Mouse (Mus musculus) liver, embryonic 11.5 days (tissue): Measurements from ENCODE around the gene Slc39a9. TPM values are rescaled to one million over a fixed set of nuclear protein-coding genes. Genes with fewer than 3 reads are reported as not detected.
A peak's percentile ranks its signal among the peaks of the same experiment; 100 is the strongest.

Experiments used
- ATAC-seq: fragments of 200-750 bp; cut with Nextera tagmentation; replicated peaks from 2 replicates; pipeline ENCODE4 v1.8.0; 2017; ENCODE audit warnings: moderate number of reproducible peaks, mild to moderate bottlenecking, moderate TSS enrichment, moderate library complexity; ENCODE audit not compliant: low FRiP score
- DNase-seq: peaks from one replicate; pipeline ENCODE4 v3.0.0-alpha.2; 2017; ENCODE audit warnings: low spot score
- H3K27ac ChIP-seq: fragments of 300-500 bp; sonication (generic); 2 replicates; pipeline ENCODE4 v1.5.1; 2014; ENCODE audit warnings: mild to moderate bottlenecking, low read depth, low read length, control low read depth
- H3K27me3 ChIP-seq: fragments of 300-500 bp; sonication (generic); replicated peaks from 2 replicates; pipeline ENCODE4 v1.6.1; 2014; ENCODE audit warnings: low read length, mixed read lengths; ENCODE audit not compliant: control insufficient read depth, insufficient read depth
- H3K36me3 ChIP-seq: fragments of 300-500 bp; sonication (generic); 2 replicates; pipeline ENCODE4 v1.6.1; 2014; ENCODE audit warnings: mild to moderate bottlenecking, low read length, moderate library complexity, mixed read lengths; ENCODE audit not compliant: control insufficient read depth, insufficient read depth
- H3K4me1 ChIP-seq: fragments of 300-500 bp; sonication (generic); replicated peaks from 2 replicates; pipeline ENCODE4 v1.6.1; 2014; ENCODE audit warnings: low read length, mixed read lengths; ENCODE audit not compliant: control insufficient read depth, insufficient read depth
- H3K4me2 ChIP-seq: fragments of 300-500 bp; sonication (generic); 2 replicates; pipeline ENCODE4 v1.6.1; 2014; ENCODE audit warnings: mild to moderate bottlenecking, control low read depth, moderate library complexity
- H3K4me3 ChIP-seq: fragments of 300-500 bp; sonication (generic); 2 replicates; pipeline ENCODE4 v1.5.1; 2014; ENCODE audit warnings: low read depth, low read length, control low read depth
- H3K9ac ChIP-seq: fragments of 300-500 bp; sonication (generic); 2 replicates; pipeline ENCODE4 v1.6.1; 2014; ENCODE audit warnings: low read depth, low read length, control low read depth
- H3K9me3 ChIP-seq: fragments of 300-500 bp; sonication (generic); 2 replicates; pipeline ENCODE4 v1.6.1; 2016; ENCODE audit warnings: low read length, inconsistent platforms, mixed read lengths; ENCODE audit not compliant: control insufficient read depth
- WGBS: fragments of 180-500 bp; shearing (Covaris S2); extraction: QIAGEN DNeasy Blood & Tissue Kit; methylation state at CpG from one replicate; pipeline ENCODE4 v1.1.7; 2014; 5-methylcytosine and 5-hydroxymethylcytosine counted together
- polyA plus RNA-seq: library from polyadenylated mRNA; unstranded; fragments of >200 nt; fragmentation: Nextera tagmentation; extraction: Ambion mirVana; gene quantifications from 2 replicates; pipeline ENCODE4 v1.2.1, GENCODE M21; 2014

Gene Slc39a9
- polyA plus RNA-seq, 1 experiment from 2014 or later = 21.4 TPM

GRCm38 (mm10) chr12:80663935-80664334 lies 20.3 kb downstream of the Slc39a9 start:
- no peak for DNase-seq
- H3K9me3 ChIP-seq = no peaks in the 10 kb centered on the region
- 83% methylated on average over 2 of the region's 2 CpGs for WGBS
- no peaks in the 10 kb centered on the region for H3K27me3 ChIP-seq
- H3K4me1 ChIP-seq = no peaks in the 10 kb centered on the region; the same call in 1 of the 2 replicates
- H3K36me3 ChIP-seq = peaks cover 9% of the 10 kb centered on the region
- H3K9ac ChIP-seq = no peak overlapping the region
- peak overlapping the region; percentile 6; the same call in 1 of the 2 replicates for H3K27ac ChIP-seq
- H3K4me2 ChIP-seq = no peak overlapping the region
- H3K4me3 ChIP-seq = no peak overlapping the region
- no peak for ATAC-seq

DNA sequence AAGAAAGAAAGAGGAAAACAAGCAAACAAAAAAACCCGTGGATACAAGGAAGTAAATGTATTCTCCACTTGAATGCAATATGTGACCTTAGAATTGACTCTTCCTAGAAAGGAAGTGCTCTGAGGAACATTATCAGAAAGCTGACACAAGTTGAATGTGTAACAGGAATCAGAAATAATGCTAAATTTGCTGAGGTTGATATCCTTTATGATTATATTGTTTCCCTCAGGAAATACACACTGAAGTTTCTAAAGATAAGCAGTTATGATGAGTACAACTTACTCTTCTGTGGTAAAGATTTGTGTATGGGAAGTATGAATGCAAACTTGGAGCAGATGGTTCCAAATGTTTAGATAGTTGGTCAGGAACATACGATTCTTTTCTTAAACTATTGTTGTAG lies 24.7 kb downstream of the Slc39a9 start:
- no peak overlapping the region for H3K9ac ChIP-seq
- ATAC-seq (no peak), DNase-seq (no peak)
- no peak overlapping the region for H3K27ac ChIP-seq
- no peaks in the 10 kb centered on the region for H3K27me3 ChIP-seq
- H3K36me3 ChIP-seq = peaks cover 13% of the 10 kb centered on the region
- 59% methylated on average over 2 of the region's 2 CpGs for WGBS
- H3K4me1 ChIP-seq = no peaks in the 10 kb centered on the region; the same call in 1 of the 2 replicates
- no peak overlapping the region for H3K4me3 ChIP-seq
- H3K9me3 ChIP-seq = no peaks in the 10 kb centered on the region
- no peak overlapping the region for H3K4me2 ChIP-seq

DNA sequence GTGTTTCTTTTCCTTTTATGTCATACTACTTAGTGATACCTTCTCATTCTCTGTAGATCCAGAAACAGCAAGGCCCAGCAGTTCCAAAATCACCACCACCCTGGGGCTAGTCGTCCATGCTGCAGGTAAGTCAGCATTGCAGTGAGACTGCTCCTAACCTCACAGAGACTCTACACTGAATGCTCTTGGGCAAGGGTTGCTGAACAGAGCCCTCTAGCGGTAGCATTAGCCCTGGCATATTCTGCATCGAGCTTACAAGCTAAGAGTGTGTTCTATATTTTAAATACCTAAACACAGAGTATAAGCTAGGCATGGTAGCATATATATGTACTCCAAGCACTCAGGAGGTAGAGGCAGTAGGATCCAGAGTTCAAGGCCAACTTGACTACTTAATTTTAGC lies 29.5 kb downstream of the Slc39a9 start:
- DNase-seq (no peak), ATAC-seq (peak; percentile 70)
- Histone ChIP-seq H3K36me3 (peaks cover 4% of the 10 kb centered on the region; the same call in 1 of the 2 replicates), H3K9me3 (no peaks in the 10 kb centered on the region), H3K4me2 (no peak overlapping the region), H3K27me3 (no peaks in the 10 kb centered on the region), H3K4me3 (no peak overlapping the region), H3K9ac (no peak overlapping the region), H3K4me1 (no peaks in the 10 kb centered on the region), H3K27ac (no peak overlapping the region)
- WGBS = 15% methylated on average over 3 of the region's 3 CpGs

- Histone ChIP-seq H3K27ac (no peak overlapping the region), H3K4me3 (no peak overlapping the region), H3K4me2 (no peak overlapping the region), H3K4me1 (no peaks in the 10 kb centered on the region), H3K9me3 (no peaks in the 10 kb centered on the region), H3K9ac (no peak overlapping the region), H3K36me3 (no peaks in the 10 kb centered on the region), H3K27me3 (no peaks in the 10 kb centered on the region)
- ATAC-seq (peak; percentile 37; the same call in 1 of the 2 replicates), DNase-seq (no peak)
- 58% methylated on average over 1 of the region's 1 CpGs for WGBS
Measured at GRCm38 (mm10) chr12:80681340-80681739, 37.7 kb downstream of the Slc39a9 start.

GRCm38 (mm10) chr12:80683554-80683953 lies 39.9 kb downstream of the Slc39a9 start:
- no peak overlapping the region for H3K4me2 ChIP-seq
- DNase-seq (no peak), ATAC-seq (peak; percentile 83)
- no peak overlapping the region for H3K9ac ChIP-seq
- H3K9me3 ChIP-seq = no peaks in the 10 kb centered on the region
- WGBS = 71% methylated on average over 3 of the region's 3 CpGs
- H3K4me1 ChIP-seq = no peaks in the 10 kb centered on the region
- H3K27me3 ChIP-seq = no peaks in the 10 kb centered on the region
- no peak overlapping the region for H3K4me3 ChIP-seq
- H3K36me3 ChIP-seq = no peaks in the 10 kb centered on the region
- peak overlapping the region; percentile 35; the same call in 1 of the 2 replicates for H3K27ac ChIP-seq

DNA sequence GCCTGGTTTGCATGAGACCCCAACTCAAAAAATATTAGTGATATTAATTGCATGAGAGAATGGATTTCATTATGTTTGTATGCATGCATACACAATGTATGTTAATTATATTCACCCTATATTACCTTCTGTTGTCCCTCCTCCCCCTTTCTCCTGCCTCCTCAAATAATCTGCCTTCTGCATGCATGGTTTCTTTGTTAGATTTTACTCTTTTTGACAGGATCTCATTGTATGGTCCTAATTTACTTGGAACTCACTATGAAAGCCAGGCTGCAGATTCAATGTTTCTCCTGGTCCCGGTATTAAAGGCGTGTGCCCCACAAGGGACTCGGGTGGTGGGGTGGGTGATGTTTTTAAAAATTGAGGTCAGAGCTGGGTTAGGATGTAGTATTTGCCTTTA lies 40.6 kb downstream of the Slc39a9 start:
- ATAC-seq = no peak
- Histone ChIP-seq H3K4me2 (no peak overlapping the region), H3K4me1 (no peaks in the 10 kb centered on the region), H3K4me3 (no peak overlapping the region), H3K27ac (no peak overlapping the region), H3K9me3 (no peaks in the 10 kb centered on the region), H3K36me3 (no peaks in the 10 kb centered on the region), H3K27me3 (no peaks in the 10 kb centered on the region), H3K9ac (no peak overlapping the region)
- DNase-seq = no peak
- WGBS = 81% methylated on average over 3 of the region's 3 CpGs

- H3K27ac ChIP-seq = no peak overlapping the region
- WGBS = 76% methylated on average over 10 of the region's 10 CpGs
- no peak overlapping the region for H3K4me3 ChIP-seq
- H3K9ac ChIP-seq = no peak overlapping the region
- H3K4me1 ChIP-seq = peaks cover 5% of the 10 kb centered on the region; the same call in 1 of the 2 replicates
- H3K4me2 ChIP-seq = no peak overlapping the region
- H3K27me3 ChIP-seq = peaks cover 27% of the 10 kb centered on the region
- no peaks in the 10 kb centered on the region for H3K36me3 ChIP-seq
- ATAC-seq = no peak
- DNase-seq = no peak
- no peaks in the 10 kb centered on the region for H3K9me3 ChIP-seq
Measured at GRCm38 (mm10) chr12:80687788-80688211, 44.1 kb downstream of the Slc39a9 start.

- ATAC-seq (no peak), DNase-seq (no peak)
- peaks cover 46% of the 10 kb centered on the region for H3K27me3 ChIP-seq
- 59% methylated on average over 5 of the region's 5 CpGs for WGBS
- no peak overlapping the region for H3K9ac ChIP-seq
- peaks cover 5% of the 10 kb centered on the region; the same call in 1 of the 2 replicates for H3K4me1 ChIP-seq
- H3K4me3 ChIP-seq = no peak overlapping the region
- H3K27ac ChIP-seq = no peak overlapping the region
- H3K36me3 ChIP-seq = no peaks in the 10 kb centered on the region
- no peak overlapping the region for H3K4me2 ChIP-seq
- no peaks in the 10 kb centered on the region for H3K9me3 ChIP-seq
Measured at GRCm38 (mm10) chr12:80689696-80690095, 46.0 kb downstream of the Slc39a9 start.

- 12% methylated on average over 12 of the region's 12 CpGs for WGBS
- H3K9me3 ChIP-seq = no peaks in the 10 kb centered on the region
- peak overlapping the region; percentile 67; the same call in 1 of the 2 replicates for H3K4me2 ChIP-seq
- H3K9ac ChIP-seq = no peak overlapping the region
- no peaks in the 10 kb centered on the region for H3K36me3 ChIP-seq
- H3K4me3 ChIP-seq = no peak overlapping the region
- H3K27ac ChIP-seq = no peak overlapping the region
- H3K27me3 ChIP-seq = peaks cover 53% of the 10 kb centered on the region
- DNase-seq (no peak), ATAC-seq (no peak)
- H3K4me1 ChIP-seq = peaks cover 5% of the 10 kb centered on the region; the same call in 1 of the 2 replicates
Measured at GRCm38 (mm10) chr12:80691671-80692091, 48.0 kb downstream of the Slc39a9 start.
